Mouse (Mus musculus) kidney, postnatal 4 days (tissue): Measurements from ENCODE around the gene Cmklr1.

Source experiments
- DNase-seq, 2 experiments: peaks; one replicate each; pipeline ENCODE4 v3.0.0; 2021; ENCODE audit warnings: mixed read lengths in 2 of 2

Gene Cmklr1

GRCm38 (mm10) chr5:113650035-113650865 lies at the start of gene Cmklr1:
Gene Cmklr1 (minus strand): TSS chr5:113650426.
- DNase-seq = peak; percentile 63 to 78

GRCm38 (mm10) chr5:113694415-113694814 lies 44.2 kb upstream of the Cmklr1 start:
- DNase-seq = no peak

- DNase-seq = no peak
These were observed 43.8 kb upstream of the Cmklr1 start for GRCm38 (mm10) chr5:113694000-113694399.

- DNase-seq = no peak
These were observed 43.0 kb upstream of the Cmklr1 start for GRCm38 (mm10) chr5:113693196-113693755.

GRCm38 (mm10) chr5:113690866-113691265 lies 40.6 kb upstream of the Cmklr1 start:
- no peak for DNase-seq

- no peak for DNase-seq
These were observed 39.9 kb upstream of the Cmklr1 start for GRCm38 (mm10) chr5:113690069-113690548.

GRCm38 (mm10) chr5:113687514-113687913 lies 37.3 kb upstream of the Cmklr1 start:
- DNase-seq = no peak

- no peak for DNase-seq
These were observed 35.2 kb upstream of the Cmklr1 start for GRCm38 (mm10) chr5:113685471-113685870.

- no peak for DNase-seq
These were observed 33.0 kb upstream of the Cmklr1 start for GRCm38 (mm10) chr5:113683246-113683645.

GRCm38 (mm10) chr5:113682472-113682871 lies 32.2 kb upstream of the Cmklr1 start:
- no peak for DNase-seq

- no peak for DNase-seq
These were observed 31.0 kb upstream of the Cmklr1 start for GRCm38 (mm10) chr5:113681219-113681618.

- no peak for DNase-seq
These were observed 29.3 kb upstream of the Cmklr1 start for GRCm38 (mm10) chr5:113679509-113679908.

GRCm38 (mm10) chr5:113678743-113679452 lies 28.7 kb upstream of the Cmklr1 start:
- no peak for DNase-seq

- DNase-seq = no peak
These were observed 27.3 kb upstream of the Cmklr1 start for GRCm38 (mm10) chr5:113677541-113677940.

- no peak for DNase-seq
These were observed 24.6 kb upstream of the Cmklr1 start for GRCm38 (mm10) chr5:113674851-113675250.

GRCm38 (mm10) chr5:113672456-113672855 lies 22.2 kb upstream of the Cmklr1 start:
- peak in 1 of 2 experiments; percentile 31 for DNase-seq

- no peak for DNase-seq
These were observed 20.4 kb upstream of the Cmklr1 start for GRCm38 (mm10) chr5:113670597-113670996.

- DNase-seq = no peak
These were observed 19.9 kb upstream of the Cmklr1 start for GRCm38 (mm10) chr5:113670110-113670509.

GRCm38 (mm10) chr5:113664629-113665195 lies 14.5 kb upstream of the Cmklr1 start:
- DNase-seq = no peak

GRCm38 (mm10) chr5:113664127-113664526 lies 13.9 kb upstream of the Cmklr1 start:
- no peak for DNase-seq

GRCm38 (mm10) chr5:113660872-113661271 lies 10.6 kb upstream of the Cmklr1 start:
- DNase-seq = no peak

GRCm38 (mm10) chr5:113654821-113655220 lies 4.6 kb upstream of the Cmklr1 start:
- no peak for DNase-seq

GRCm38 (mm10) chr5:113654206-113654605 lies 4.0 kb upstream of the Cmklr1 start:
- DNase-seq = no peak
